Mouse (Mus musculus) kidney, postnatal 36 days (tissue): ENCODE data around the gene Eef2.
"Not testable (repeated sequence)": the region's sequence is repeated elsewhere in the genome, so short reads cannot be mapped to it uniquely, and the experiment has no call there.

Experiments used
- DNase-seq, 2 experiments: peaks; one replicate each; pipeline ENCODE4 v3.0.0; 2021 to 2022; ENCODE audit warnings: mixed read lengths in 2 of 2

Eef2 gene

GRCm38 (mm10) chr10:81146296-81146695 is 30.1 kb upstream of the Eef2 start:
- no peak for DNase-seq

GRCm38 (mm10) chr10:81151261-81151660 is 25.2 kb upstream of the Eef2 start:
- DNase-seq: no peak

GRCm38 (mm10) chr10:81152609-81153008 is 23.8 kb upstream of the Eef2 start:
- DNase-seq: peak in 1 of 2 experiments; percentile 29

GRCm38 (mm10) chr10:81154313-81154712 is 22.1 kb upstream of the Eef2 start:
- peak in 1 of 2 experiments; percentile 11 for DNase-seq

- no peak for DNase-seq
Measured at GRCm38 (mm10) chr10:81154736-81155135, 21.7 kb upstream of the Eef2 start.

GRCm38 (mm10) chr10:81161602-81162317 is 14.7 kb upstream of the Eef2 start:
- DNase-seq: peak; percentile 73 to 80

- DNase-seq: no peak
Measured at GRCm38 (mm10) chr10:81162318-81162652, 14.1 kb upstream of the Eef2 start.

- no peak for DNase-seq
Measured at GRCm38 (mm10) chr10:81165118-81165517, 11.3 kb upstream of the Eef2 start.

- DNase-seq: peak; percentile 100
Measured at GRCm38 (mm10) chr10:81167200-81168086, 9.0 kb upstream of the Eef2 start, which contains the start of gene Pias4. Pias4 (minus strand) TSS chr10:81167923.

- DNase-seq: peak in 1 of 2 experiments; percentile 43
Measured at GRCm38 (mm10) chr10:81168087-81168431, 8.4 kb upstream of the Eef2 start.

- DNase-seq: peak; percentile 93 to 94
Measured at GRCm38 (mm10) chr10:81168521-81169244, 7.7 kb upstream of the Eef2 start.

- peak in 1 of 2 experiments; percentile 56 for DNase-seq
Measured at GRCm38 (mm10) chr10:81169411-81169900, 7.0 kb upstream of the Eef2 start.

- DNase-seq: peak; percentile 74 to 88
Measured at GRCm38 (mm10) chr10:81173132-81173531, 3.3 kb upstream of the Eef2 start.

DNA sequence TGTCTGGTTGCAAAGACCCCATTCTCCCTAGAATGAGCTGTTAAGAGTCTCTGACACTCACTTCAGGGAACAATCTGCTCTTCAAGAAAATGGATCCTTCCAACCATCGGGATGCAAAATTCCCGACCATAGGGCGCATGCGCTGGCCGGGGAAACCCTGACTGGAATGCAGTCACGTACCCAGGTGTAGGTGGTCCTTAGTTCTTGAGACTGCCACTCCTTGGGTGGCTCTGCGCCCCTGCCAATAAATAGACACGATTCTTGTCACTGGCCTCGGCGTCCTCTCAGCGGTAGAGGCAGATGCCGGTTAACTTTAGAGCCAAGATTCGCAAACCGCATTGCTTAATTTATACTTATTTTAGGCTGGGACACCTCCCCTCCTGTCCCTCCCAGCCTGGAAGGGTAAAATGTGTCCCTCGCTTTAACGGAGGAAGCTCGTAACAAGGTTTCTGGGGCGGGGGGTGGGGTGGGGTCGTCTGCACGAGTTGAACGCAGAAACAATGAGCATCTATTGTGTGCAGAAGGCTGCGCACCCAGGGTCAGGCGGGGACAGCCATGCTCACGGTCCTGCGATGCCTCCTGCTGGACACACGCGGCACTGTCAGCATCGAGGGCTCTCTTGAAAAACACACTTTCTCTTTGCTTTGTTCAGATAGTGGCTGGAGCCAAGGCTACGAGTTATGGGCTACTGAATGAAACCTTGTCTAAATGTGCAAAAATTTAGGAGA is 1.6 kb upstream of the Eef2 start:
- DNase-seq: peak; percentile 89 to 94

- not testable (repeated sequence) for DNase-seq
Measured at GRCm38 (mm10) chr10:81175345-81175701, 1.1 kb upstream of the Eef2 start.

DNA sequence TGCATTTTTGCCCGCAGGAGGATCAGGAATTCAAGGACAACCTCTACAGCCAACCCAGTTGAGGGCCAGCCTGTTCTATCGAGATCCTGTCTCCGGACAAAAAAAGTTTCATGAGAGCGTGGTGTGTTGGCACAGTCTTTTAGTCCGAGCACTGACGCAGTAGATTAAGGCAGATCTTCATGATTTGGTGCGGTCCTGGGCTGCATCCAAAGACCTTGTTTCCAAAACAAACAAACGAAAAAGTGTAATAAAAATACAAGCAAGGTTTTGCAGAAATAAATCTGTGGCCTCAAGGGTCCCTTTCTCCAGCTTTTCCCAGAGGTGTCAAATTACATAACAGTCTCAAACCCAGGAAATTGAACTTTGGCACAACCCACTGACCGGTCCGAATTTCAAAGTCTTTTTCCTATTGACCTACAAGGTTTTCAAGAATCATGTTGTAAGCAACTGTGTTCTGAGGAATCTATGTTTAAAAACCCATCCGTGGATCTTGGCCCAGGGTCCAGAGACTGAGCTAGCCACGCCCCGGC is 430 bp upstream of the Eef2 start:
- DNase-seq: no peak

- DNase-seq: peak in 1 of 2 experiments; percentile 74
Measured at GRCm38 (mm10) chr10:81177491-81177925, 1.1 kb downstream of the Eef2 start.

DNA sequence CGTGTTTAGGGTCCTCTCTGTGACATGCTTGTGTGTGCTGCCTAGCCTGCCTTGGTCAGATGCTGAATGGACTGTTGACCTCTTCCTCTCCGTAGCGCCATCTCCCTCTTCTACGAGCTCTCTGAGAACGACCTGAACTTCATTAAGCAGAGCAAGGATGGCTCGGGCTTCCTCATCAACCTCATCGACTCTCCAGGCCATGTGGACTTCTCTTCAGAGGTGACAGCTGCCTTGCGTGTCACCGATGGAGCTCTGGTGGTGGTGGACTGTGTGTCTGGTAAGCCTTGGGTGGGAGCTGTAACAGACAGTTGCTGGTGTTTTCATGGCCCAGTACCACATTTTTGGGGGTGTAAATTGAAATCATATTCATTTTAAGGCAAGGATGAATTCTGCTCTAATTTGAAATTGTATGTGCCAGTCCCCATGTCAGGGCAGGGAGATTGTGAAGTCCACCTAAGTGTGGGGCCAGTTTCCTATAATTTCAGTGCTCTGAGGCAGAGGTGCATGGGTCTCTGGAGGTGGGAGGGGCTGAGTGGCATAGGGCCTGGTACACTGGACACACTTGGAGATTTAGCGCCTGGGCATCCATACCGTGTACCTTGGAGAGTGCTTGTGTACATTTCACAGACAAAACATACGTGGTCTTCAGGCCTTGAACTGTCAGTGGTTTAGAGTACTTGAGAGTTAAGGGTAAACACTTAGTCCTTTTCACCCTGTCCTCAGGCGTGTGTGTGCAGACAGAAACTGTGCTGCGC is 1.7 kb downstream of the Eef2 start:
- no peak for DNase-seq

DNA sequence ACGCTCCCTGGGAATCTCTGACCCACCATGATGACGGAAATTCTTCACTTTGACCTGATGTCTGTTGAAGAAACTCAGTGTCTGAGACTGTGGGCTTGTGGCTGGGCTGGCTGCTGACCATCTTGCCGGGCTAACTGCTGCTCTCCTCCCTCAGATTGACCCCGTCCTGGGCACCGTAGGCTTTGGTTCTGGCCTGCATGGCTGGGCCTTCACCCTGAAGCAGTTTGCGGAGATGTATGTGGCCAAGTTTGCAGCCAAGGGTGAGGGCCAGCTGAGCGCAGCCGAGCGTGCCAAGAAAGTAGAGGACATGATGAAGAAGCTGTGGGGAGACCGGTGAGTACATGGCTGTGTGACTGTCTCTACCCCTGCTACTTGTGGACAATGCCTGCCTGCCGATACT is 2.5 kb downstream of the Eef2 start:
- DNase-seq: no peak

DNA sequence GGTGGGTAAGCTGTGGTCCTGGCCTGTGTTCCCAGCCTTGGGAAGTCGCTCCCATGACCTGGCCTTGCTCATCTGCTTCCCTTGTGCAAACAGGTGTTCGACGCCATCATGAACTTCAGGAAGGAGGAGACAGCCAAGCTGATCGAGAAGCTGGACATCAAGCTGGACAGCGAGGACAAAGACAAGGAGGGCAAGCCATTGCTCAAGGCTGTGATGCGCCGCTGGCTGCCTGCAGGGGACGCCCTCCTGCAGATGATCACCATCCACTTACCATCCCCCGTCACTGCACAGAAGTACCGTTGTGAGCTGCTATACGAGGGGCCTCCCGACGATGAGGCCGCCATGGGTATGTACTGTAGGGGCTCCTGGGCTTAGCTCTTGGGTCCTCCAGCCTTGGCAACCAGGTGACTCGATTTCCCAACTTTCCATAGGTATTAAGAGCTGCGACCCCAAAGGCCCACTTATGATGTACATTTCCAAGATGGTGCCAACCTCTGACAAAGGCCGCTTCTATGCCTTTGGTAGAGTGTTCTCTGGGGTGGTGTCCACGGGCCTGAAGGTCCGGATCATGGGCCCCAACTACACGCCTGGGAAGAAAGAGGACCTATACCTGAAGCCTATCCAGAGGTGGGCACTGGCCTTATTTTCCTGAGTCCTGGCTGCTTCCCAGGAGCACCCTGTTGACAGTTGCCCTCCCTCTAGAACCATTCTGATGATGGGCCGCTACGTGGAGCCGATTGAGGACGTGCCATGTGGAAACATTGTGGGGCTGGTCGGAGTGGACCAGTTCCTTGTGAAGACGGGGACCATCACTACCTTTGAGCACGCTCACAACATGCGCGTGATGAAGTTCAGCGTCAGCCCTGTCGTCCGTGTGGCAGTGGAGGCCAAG is 3.3 kb downstream of the Eef2 start:
- no peak for DNase-seq
